Mouse (Mus musculus) liver, adult 2 months (tissue): Measurements from ENCODE around the gene Terb2. TPM values are rescaled to one million over a fixed set of nuclear protein-coding genes. Genes with fewer than 3 reads are reported as not detected.
A peak's percentile ranks its signal among the peaks of the same experiment; 100 is the strongest.

Experiments
- DNase-seq: peaks from one replicate; pipeline ENCODE4 v3.0.0-alpha.2; 2011; ENCODE audit warnings: low read depth, low spot score; ENCODE audit errors: extremely low read depth
- H3K27ac ChIP-seq: fragments of 200-500 bp; replicated peaks from 2 replicates; pipeline ENCODE4 v1.5.1; 2012; ENCODE audit warnings: low read depth, mild to moderate bottlenecking, control low read depth, inconsistent platforms, low read length; ENCODE audit not compliant: insufficient read depth
- H3K27me3 ChIP-seq: fragments of 200-500 bp; 2 replicates; pipeline ENCODE4 v1.6.1; 2012; ENCODE audit warnings: mild to moderate bottlenecking, moderate library complexity, low read length, inconsistent platforms; ENCODE audit not compliant: control insufficient read depth, insufficient read depth
- H3K36me3 ChIP-seq: fragments of 200-500 bp; 2 replicates; pipeline ENCODE4 v1.6.1; 2012; ENCODE audit warnings: low read length, inconsistent platforms; ENCODE audit not compliant: control insufficient read depth, insufficient read depth
- H3K4me1 ChIP-seq: fragments of 200-500 bp; 2 replicates; pipeline ENCODE4 v1.6.1; 2011; ENCODE audit warnings: low read length; ENCODE audit not compliant: control insufficient read depth, insufficient read depth
- H3K4me3 ChIP-seq: fragments of 200-500 bp; 2 replicates; pipeline ENCODE4 v1.5.1; 2011; ENCODE audit warnings: low read depth, mild to moderate bottlenecking, control low read depth, low read length, moderate library complexity; ENCODE audit not compliant: insufficient read depth
- H3K79me2 ChIP-seq: fragments of 200-500 bp; 2 replicates; pipeline ENCODE4 v1.6.1; 2012; ENCODE audit warnings: inconsistent platforms, mild to moderate bottlenecking, low read length, moderate library complexity; ENCODE audit not compliant: control insufficient read depth, insufficient read depth
- H3K9ac ChIP-seq: fragments of 200-500 bp; 2 replicates; pipeline ENCODE4 v1.6.1; 2012; ENCODE audit warnings: low read depth, mild to moderate bottlenecking, control low read depth, inconsistent platforms, low read length
- CTCF ChIP-seq: fragments of 200-500 bp; IDR thresholded peaks from 2 replicates; pipeline ENCODE4 v1.5.1; 2011; ENCODE audit warnings: low read depth, low read length, control low read depth
- POLR2A ChIP-seq: fragments of 200-500 bp; IDR thresholded peaks from 2 replicates; pipeline ENCODE4 v1.6.1; 2011; ENCODE audit warnings: low read length, control low read depth; ENCODE audit not compliant: insufficient read depth; ENCODE audit errors: extremely low read depth
- WGBS: fragments of 180-500 bp; shearing (Covaris S2); methylation state at CpG from one replicate; pipeline ENCODE4 v1.1.7; 2018; 5-methylcytosine and 5-hydroxymethylcytosine counted together
- polyA plus RNA-seq: library from polyadenylated mRNA; depleted of rRNA; stranded (reverse); fragments of >200 nt; gene quantifications from 2 replicates; pipeline ENCODE4 v1.2.3, GENCODE M21; 2012
- total RNA-seq: library from RNA; depleted of rRNA; stranded (reverse); fragments of >200 nt; gene quantifications from 2 replicates; pipeline ENCODE4 v1.2.3, GENCODE M21; 2014

Terb2 gene
- total and polyA plus RNA-seq, 2 experiments = not detected

- 45% methylated on average over 4 of the region's 4 CpGs for WGBS
- peak; percentile 94 for DNase-seq
- Histone ChIP-seq H3K79me2 (peaks cover 6% of the 10 kb centered on the region; the same call in 1 of the 2 replicates), H3K27me3 (no peaks in the 10 kb centered on the region), H3K36me3 (peaks cover 31% of the 10 kb centered on the region), H3K27ac (peak overlapping the region; percentile 73), H3K4me1 (peaks cover 35% of the 10 kb centered on the region), H3K4me3 (no peak overlapping the region), H3K9ac (no peak overlapping the region)
- TF ChIP-seq POLR2A (no peak), CTCF (no peak)
Measured at GRCm38 (mm10) chr2:122156051-122156700, 29.9 kb upstream of the Terb2 start.

GRCm38 (mm10) chr2:122157561-122157960 is 28.5 kb upstream of the Terb2 start:
- no peaks in the 10 kb centered on the region; the same call in 1 of the 2 replicates for H3K79me2 ChIP-seq
- H3K4me3 ChIP-seq = no peak overlapping the region
- H3K4me1 ChIP-seq = peaks cover 25% of the 10 kb centered on the region
- H3K27ac ChIP-seq = peak overlapping the region; percentile 12; the same call in 1 of the 2 replicates
- TF ChIP-seq CTCF = no peak
- TF ChIP-seq POLR2A = no peak
- peaks cover 18% of the 10 kb centered on the region for H3K36me3 ChIP-seq
- DNase-seq = no peak
- no peak overlapping the region for H3K9ac ChIP-seq
- no peaks in the 10 kb centered on the region for H3K27me3 ChIP-seq

- peak; percentile 87 for DNase-seq
- Histone ChIP-seq H3K79me2 (no peaks in the 10 kb centered on the region), H3K27ac (peak overlapping the region; percentile 49), H3K4me3 (no peak overlapping the region), H3K4me1 (peaks cover 21% of the 10 kb centered on the region), H3K9ac (no peak overlapping the region), H3K36me3 (peaks cover 11% of the 10 kb centered on the region), H3K27me3 (no peaks in the 10 kb centered on the region)
- WGBS = 12% methylated on average over 6 of the region's 6 CpGs
- TF ChIP-seq CTCF (no peak), POLR2A (no peak)
Measured at GRCm38 (mm10) chr2:122158362-122158802, 27.7 kb upstream of the Terb2 start.

- Histone ChIP-seq H3K27me3 (no peaks in the 10 kb centered on the region), H3K4me1 (peaks cover 21% of the 10 kb centered on the region), H3K36me3 (peaks cover 5% of the 10 kb centered on the region), H3K9ac (no peak overlapping the region), H3K27ac (no peak overlapping the region), H3K4me3 (no peak overlapping the region), H3K79me2 (no peaks in the 10 kb centered on the region)
- TF ChIP-seq CTCF = no peak
- no peak for TF ChIP-seq POLR2A
- WGBS = 86% methylated on average over 6 of the region's 6 CpGs
- DNase-seq = no peak
Measured at GRCm38 (mm10) chr2:122159667-122160066, 26.4 kb upstream of the Terb2 start.

DNA sequence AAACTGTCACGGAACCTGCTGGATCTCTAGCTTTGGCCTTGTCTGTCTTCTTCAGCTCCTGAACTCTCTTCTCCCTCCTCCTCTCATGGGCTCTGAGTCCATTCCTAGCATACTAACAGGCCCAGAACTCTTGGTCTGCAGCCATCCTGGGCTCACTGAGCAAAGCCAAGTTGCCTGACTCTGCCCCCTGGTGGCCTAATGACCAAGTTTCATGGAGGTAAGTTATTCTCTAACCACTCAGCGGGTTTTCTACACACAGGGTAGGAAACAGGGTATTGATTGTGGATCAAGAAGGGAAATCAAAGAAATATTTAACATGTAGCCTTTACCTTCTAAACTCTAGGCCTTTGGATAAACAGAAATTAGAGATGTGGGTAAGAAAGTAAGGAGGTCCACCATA is 25.4 kb upstream of the Terb2 start, which contains the start of gene Trim69:
Gene Trim69, plus strand, starts transcription at position 21 of the 400 bp plus-strand sequence.
- Histone ChIP-seq H3K9ac (no peak within 1 kb of the TSS), H3K36me3 (no peaks in the 10 kb centered on the region), H3K27me3 (no peaks in the 10 kb centered on the region), H3K4me3 (no peak within 1 kb of the TSS), H3K79me2 (no peaks in the 10 kb centered on the region), H3K27ac (no peak within 1 kb of the TSS), H3K4me1 (peaks cover 11% of the 10 kb centered on the region)
- TF ChIP-seq CTCF = peak; percentile 90
- TF ChIP-seq POLR2A = no peak
- peak; percentile 72 for DNase-seq
- WGBS = 29% methylated on average over 2 of the region's 2 CpGs

- peaks cover 6% of the 10 kb centered on the region for H3K4me1 ChIP-seq
- H3K79me2 ChIP-seq = no peaks in the 10 kb centered on the region
- DNase-seq = no peak
- no peak for TF ChIP-seq CTCF
- TF ChIP-seq POLR2A = no peak
- H3K27me3 ChIP-seq = no peaks in the 10 kb centered on the region
- WGBS = 71% methylated on average over 4 of the region's 4 CpGs
- no peak overlapping the region for H3K27ac ChIP-seq
- no peak overlapping the region for H3K4me3 ChIP-seq
- H3K36me3 ChIP-seq = no peaks in the 10 kb centered on the region
- no peak overlapping the region for H3K9ac ChIP-seq
Measured at GRCm38 (mm10) chr2:122161542-122161941, 24.5 kb upstream of the Terb2 start.
